In the genomic region with DNA sequence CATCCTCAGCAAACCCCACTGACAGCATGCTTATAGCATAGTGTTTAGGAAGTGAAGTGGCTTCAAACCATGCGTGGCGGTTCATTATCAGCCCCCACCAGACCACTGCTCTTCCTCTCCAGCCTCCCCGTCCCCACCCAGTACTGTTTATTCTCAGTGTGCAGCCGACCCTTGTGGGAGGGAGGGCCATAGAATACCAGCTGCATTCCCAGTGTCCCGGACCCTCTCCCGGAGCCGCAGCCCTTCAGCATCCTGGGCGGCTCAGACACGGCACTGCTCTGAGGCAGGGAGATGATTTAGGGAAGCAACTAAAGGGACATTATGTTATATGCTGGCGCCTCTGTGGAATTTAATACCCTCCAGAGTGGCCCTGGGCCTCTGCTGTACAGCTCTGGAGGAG, we compare ENCODE assay signal across 17 mouse cellular contexts. TPM values are rescaled to one million over a fixed set of nuclear protein-coding genes. Genes with fewer than 3 reads are reported as not detected.
A peak's percentile ranks its signal among the peaks of the same experiment; 100 is the strongest.
DNase-seq lines count a peak whose midpoint lies in the region; ATAC-seq and TF ChIP-seq lines count a peak whose summit lies in the region.
"Had no signal": no experiment of that assay in that cellular context is flagged by ENCODE, and none has a peak within 500 bp of the region (broad histone marks: within the 10 kb centered on the region; RNA-seq: fewer than 3 reads in every experiment).

No protein-coding gene starts in this region.

- WGBS in heart, embryonic 11.5 days (ENCODE audit: insufficient replicate concordance), result 18% methylated on average over 10 of the region's 10 CpGs
- WGBS in liver, postnatal 0 days (ENCODE audit: insufficient replicate concordance), result 25% methylated on average over 10 of the region's 10 CpGs
- WGBS in hindbrain, embryonic 14.5 days, result 33% methylated on average over 10 of the region's 10 CpGs
- WGBS in midbrain, embryonic 14.5 days, result 29% methylated on average over 10 of the region's 10 CpGs

- DNase-seq in heart, postnatal 4 days, result no peak
- peak; percentile 16 for DNase-seq in liver
- DNase-seq in liver, postnatal 0 days, result no peak
- DNase-seq in hindbrain, embryonic 14.5 days (ENCODE audit: low spot score), result no peak
- DNase-seq in midbrain, embryonic 14.5 days, result no peak
- DNase-seq in spleen, postnatal 36 days (ENCODE audit: low spot score in 2 of 2), result no peak
- no peak for DNase-seq in cerebellum, postnatal 14 days
- DNase-seq: B cell, adult 2 months; cerebellum, adult 18-20 months; forebrain, postnatal 0 days; kidney, adult 18-20 months; lung, postnatal 14 days; thymus, postnatal 4 days had no signal

- no peak overlapping the region for H3K27ac ChIP-seq in heart, embryonic 11.5 days (ENCODE audit: low read depth, low read length)
- no peak overlapping the region for H3K27ac ChIP-seq in liver, postnatal 0 days (ENCODE audit: low read depth)
- H3K27ac ChIP-seq in hindbrain, embryonic 14.5 days, result peak overlapping the region; percentile 45
- peak overlapping the region; percentile 42 for H3K27ac ChIP-seq in midbrain, embryonic 14.5 days (replicated peaks; ENCODE audit: low read depth, low read length)
- H3K27ac ChIP-seq: embryonic facial prominence, embryonic 13.5 days; limb, embryonic 12.5 days had no signal

- no peak overlapping the region for H3K9ac ChIP-seq in heart, embryonic 11.5 days (ENCODE audit: low read depth, low read length)
- H3K9ac ChIP-seq in liver, postnatal 0 days (replicated peaks), result no peak overlapping the region
- H3K9ac ChIP-seq in hindbrain, embryonic 14.5 days, result peak overlapping the region; percentile 31; the same call in 1 of the 2 replicates
- no peak overlapping the region for H3K9ac ChIP-seq in midbrain, embryonic 14.5 days (replicated peaks; ENCODE audit: low read length)
- H3K9ac ChIP-seq: embryonic facial prominence, embryonic 13.5 days; forebrain, postnatal 0 days; limb, embryonic 12.5 days had no signal

- H3K27me3 ChIP-seq in heart, embryonic 11.5 days (ENCODE audit: control insufficient read depth, insufficient read depth, low read length), result no peaks in the 10 kb centered on the region
- H3K27me3 ChIP-seq in liver, postnatal 0 days (ENCODE audit: insufficient read depth, low read length), result no peaks in the 10 kb centered on the region
- no peaks in the 10 kb centered on the region for H3K27me3 ChIP-seq in hindbrain, embryonic 14.5 days (ENCODE audit: control insufficient read depth, insufficient read depth, low read length)
- H3K27me3 ChIP-seq in midbrain, embryonic 14.5 days (ENCODE audit: control insufficient read depth, insufficient read depth, low read length), result no peaks in the 10 kb centered on the region
- H3K27me3 ChIP-seq: embryonic facial prominence, embryonic 13.5 days; limb, embryonic 12.5 days had no signal

- H3K36me3 ChIP-seq in heart, embryonic 11.5 days (ENCODE audit: control insufficient read depth, insufficient read depth, low read length), result no peaks in the 10 kb centered on the region
- H3K36me3 ChIP-seq in liver, postnatal 0 days (replicated peaks; ENCODE audit: insufficient read depth, low read length), result no peaks in the 10 kb centered on the region
- H3K36me3 ChIP-seq in hindbrain, embryonic 14.5 days (replicated peaks; ENCODE audit: control insufficient read depth, insufficient read depth), result no peaks in the 10 kb centered on the region
- no peaks in the 10 kb centered on the region for H3K36me3 ChIP-seq in midbrain, embryonic 14.5 days (ENCODE audit: control insufficient read depth, insufficient read depth, low read length)
- H3K36me3 ChIP-seq: embryonic facial prominence, embryonic 13.5 days; G1E; limb, embryonic 12.5 days had no signal

- no peak for TF ChIP-seq CTCF in liver, postnatal 0 days (IDR thresholded peaks at IDR 0.05; ENCODE audit: low read depth)

- no peak for TF ChIP-seq EP300 in liver, postnatal 0 days (IDR thresholded peaks at IDR 0.05; ENCODE audit: low read depth)

- peaks cover 23% of the 10 kb centered on the region for H3K4me1 ChIP-seq in heart, embryonic 11.5 days (ENCODE audit: control insufficient read depth, insufficient read depth, low read length)
- H3K4me1 ChIP-seq in liver, postnatal 0 days (ENCODE audit: insufficient read depth), result no peaks in the 10 kb centered on the region
- H3K4me1 ChIP-seq in hindbrain, embryonic 14.5 days (replicated peaks; ENCODE audit: control insufficient read depth, insufficient read depth, low read length), result peaks cover 35% of the 10 kb centered on the region
- peaks cover 23% of the 10 kb centered on the region; the same call in 1 of the 2 replicates for H3K4me1 ChIP-seq in midbrain, embryonic 14.5 days (ENCODE audit: control insufficient read depth, insufficient read depth, low read length)

- ATAC-seq in heart, embryonic 11.5 days (replicated peaks; ENCODE audit: insufficient number of reproducible peaks, low FRiP score, low TSS enrichment), result no peak
- ATAC-seq in liver, postnatal 0 days, result no peak
- 0 out of 2 replicates have a peak, but pooled peaks have one; percentile 9 for ATAC-seq in hindbrain, embryonic 14.5 days (ENCODE audit: low FRiP score)
- no peak for ATAC-seq in midbrain, embryonic 14.5 days (ENCODE audit: low FRiP score, low TSS enrichment)
- ATAC-seq: forebrain, postnatal 0 days had no signal

- peak overlapping the region; percentile 45 for H3K4me2 ChIP-seq in heart, embryonic 11.5 days
- H3K4me2 ChIP-seq in liver, postnatal 0 days (ENCODE audit: low read depth, low read length), result no peak overlapping the region
- no peak overlapping the region for H3K4me2 ChIP-seq in hindbrain, embryonic 14.5 days (replicated peaks)
- H3K4me2 ChIP-seq in midbrain, embryonic 14.5 days (ENCODE audit: low read length), result no peak overlapping the region
- H3K4me2 ChIP-seq: embryonic facial prominence, embryonic 13.5 days; limb, embryonic 12.5 days had no signal

- no peaks in the 10 kb centered on the region for H3K9me3 ChIP-seq in heart, embryonic 11.5 days (replicated peaks; ENCODE audit: control insufficient read depth, low read length)
- H3K9me3 ChIP-seq in liver, postnatal 0 days (ENCODE audit: low read length), result no peaks in the 10 kb centered on the region
- no peaks in the 10 kb centered on the region for H3K9me3 ChIP-seq in hindbrain, embryonic 14.5 days (ENCODE audit: control insufficient read depth, low read length)
- H3K9me3 ChIP-seq in midbrain, embryonic 14.5 days (ENCODE audit: control insufficient read depth, low read length), result no peaks in the 10 kb centered on the region
- H3K9me3 ChIP-seq: embryonic facial prominence, embryonic 13.5 days; limb, embryonic 12.5 days had no signal

- H3K4me3 ChIP-seq in heart, embryonic 11.5 days (ENCODE audit: low read depth, low read length), result no peak overlapping the region
- no peak overlapping the region for H3K4me3 ChIP-seq in liver, postnatal 0 days (ENCODE audit: low read depth, low read length)
- no peak overlapping the region for H3K4me3 ChIP-seq in hindbrain, embryonic 14.5 days (replicated peaks; ENCODE audit: low read length)
- no peak overlapping the region for H3K4me3 ChIP-seq in midbrain, embryonic 14.5 days (replicated peaks; ENCODE audit: low read depth, low read length)
- H3K4me3 ChIP-seq: embryonic facial prominence, embryonic 13.5 days; limb, embryonic 12.5 days had no signal

RNA-seq across cellular contexts. Expression of gene Susd4, which starts 55.3 kb away (rescaled TPM):
- 5.4 and 5.9 TPM in 2 replicates for polyA plus RNA-seq in heart, embryonic 11.5 days (2014; fragmentation: Nextera tagmentation; extraction: Ambion mirVana)
- 1 to 10 TPM; 1.2 to 1.8 TPM for total RNA-seq in heart, postnatal 4 days (2021)
- 1.9 and 2.0 TPM in 2 replicates for polyA plus RNA-seq in liver, postnatal 0 days (2015; fragmentation: Nextera tagmentation; extraction: Ambion mirVana)
- polyA plus RNA-seq in hindbrain, embryonic 14.5 days (2014; fragmentation: Nextera tagmentation; extraction: Ambion mirVana), result 73.9 and 83.9 TPM in 2 replicates
- 71.0 and 75.4 TPM in 2 replicates for polyA plus RNA-seq in midbrain, embryonic 14.5 days (2014; fragmentation: Nextera tagmentation; extraction: Ambion mirVana)
- total RNA-seq: G1E had no signal
- polyA plus RNA-seq: G1E had no signal

Comparison
In these comparisons a context has a peak if more than half of its experiments do, and no peak if none do; other contexts are left out.
1. H3K27ac ChIP-seq: peak in hindbrain, embryonic 14.5 days (single experiment) and midbrain, embryonic 14.5 days (single experiment); none in heart, embryonic 11.5 days (single experiment) and liver, postnatal 0 days (single experiment).
2. RNA of gene Susd4, which starts 55.3 kb away (polyA plus RNA-seq): 73.9 to 83.9 TPM in hindbrain, embryonic 14.5 days and 71.0 to 75.4 TPM in midbrain, embryonic 14.5 days; 5.4 to 5.9 TPM in heart, embryonic 11.5 days and 1.9 to 2.0 TPM in liver, postnatal 0 days; every median in the first group is over 10 times any median in the second.